Mouse (Mus musculus): ENCODE measurements around the gene Mkrn2os.

Mkrn2os gene

DNA sequence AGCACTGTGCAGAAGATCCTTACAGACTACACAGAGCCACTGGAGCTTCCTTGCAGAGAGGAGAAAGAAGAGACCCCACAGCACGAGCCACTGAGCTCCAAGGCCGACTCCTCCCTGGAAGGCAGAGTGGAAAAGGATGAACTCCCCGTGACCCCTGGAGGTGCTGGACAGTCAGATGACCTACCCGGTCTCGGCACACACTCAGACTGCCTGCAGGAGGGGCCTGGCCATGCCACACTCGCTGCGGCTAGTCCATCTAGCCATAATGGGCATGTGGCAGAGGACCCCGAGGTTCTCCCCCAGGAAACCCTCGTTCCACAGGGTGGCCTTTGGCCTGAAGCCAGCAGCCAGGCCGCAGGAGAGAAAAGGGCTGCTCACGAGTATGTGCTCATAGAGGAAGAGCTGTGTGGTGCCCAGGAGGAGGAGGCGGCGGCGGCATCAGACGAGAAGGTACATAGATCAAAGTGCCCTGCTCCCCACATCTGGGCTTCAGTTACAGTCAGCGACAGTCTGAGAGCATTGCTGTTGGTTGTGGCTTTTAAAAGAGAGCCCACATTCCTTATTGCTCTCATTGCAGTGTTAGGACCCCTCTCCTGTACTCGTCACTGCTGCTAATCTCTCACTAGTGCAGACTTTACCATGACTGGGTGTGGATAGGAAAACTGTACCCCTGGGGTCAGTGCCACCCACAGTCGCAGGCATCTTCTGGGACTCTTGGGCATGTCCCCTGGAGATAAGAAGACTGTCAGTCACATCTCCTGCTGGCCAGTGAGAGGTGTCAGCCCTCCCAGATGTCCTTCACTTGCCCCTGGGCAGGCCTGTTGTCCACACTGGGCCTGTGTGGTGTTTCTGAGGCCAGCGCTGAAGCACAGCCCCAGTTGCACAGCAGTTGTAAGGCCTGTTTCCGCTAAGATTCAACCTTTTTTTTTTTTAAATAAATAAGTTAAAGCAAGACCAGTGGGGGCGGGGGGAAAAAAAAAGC lies 32.4 kb downstream of the Mkrn2os start:
- Histone ChIP-seq H3K36me3 (ENCODE audit: control insufficient read depth, insufficient read depth, low read length, poor library complexity, severe bottlenecking) (0 out of 2 replicates have a peak, but pooled peaks cover 2% of the 10 kb centered on the region), H3K27me3 (ENCODE audit: control insufficient read depth, insufficient read depth, low read length, poor library complexity, severe bottlenecking) (no peaks in the 10 kb centered on the region)
- DNase-seq (ENCODE audit: low read depth, low spot score): no peak

DNA sequence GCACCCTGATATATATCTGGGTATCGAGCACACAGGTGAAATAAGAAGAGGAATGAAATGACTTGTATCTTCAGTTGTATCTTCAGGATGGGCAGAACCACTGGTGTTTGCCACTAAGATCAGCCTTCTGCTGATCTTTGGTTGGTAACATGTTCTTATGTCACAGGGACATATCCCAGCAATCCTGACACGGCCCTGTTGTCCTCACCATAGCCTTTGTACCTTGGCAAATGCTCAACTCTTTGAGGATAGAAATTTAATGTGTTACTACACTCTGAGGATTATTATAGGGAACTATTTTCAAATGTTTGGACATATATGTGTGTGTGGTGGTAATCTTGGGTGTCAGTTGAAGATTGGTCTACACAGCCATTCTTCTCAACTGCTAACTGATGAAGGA lies 34.2 kb downstream of the Mkrn2os start:
- 0 out of 2 replicates have a peak, but pooled peaks cover 2% of the 10 kb centered on the region for H3K36me3 ChIP-seq (ENCODE audit: control insufficient read depth, insufficient read depth, low read length, poor library complexity, severe bottlenecking)
- no peak for DNase-seq (ENCODE audit: low read depth, low spot score)
- no peaks in the 10 kb centered on the region for H3K27me3 ChIP-seq (ENCODE audit: control insufficient read depth, insufficient read depth, low read length, poor library complexity, severe bottlenecking)

DNA sequence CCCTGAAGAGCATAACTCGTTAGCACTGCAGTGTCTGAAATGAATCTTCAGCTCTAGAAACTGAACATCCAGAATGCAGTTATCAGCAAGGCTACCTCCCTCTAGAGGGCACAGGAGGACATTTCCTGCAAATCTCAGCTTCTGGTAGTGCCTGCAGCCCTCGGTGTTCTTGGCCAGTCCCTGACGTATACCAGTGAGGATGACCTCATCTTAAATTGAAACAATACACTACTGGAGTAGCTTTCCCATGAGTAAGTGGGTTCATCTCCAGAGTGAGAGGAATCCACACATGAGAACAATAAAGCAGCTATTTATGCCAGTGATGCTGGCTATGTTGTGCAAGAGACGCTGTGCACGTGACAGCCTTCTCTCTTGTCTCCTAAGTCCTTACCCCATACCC lies 36.9 kb downstream of the Mkrn2os start:
- DNase-seq (ENCODE audit: low read depth, low spot score): no peak
- no peaks in the 10 kb centered on the region for H3K27me3 ChIP-seq (ENCODE audit: control insufficient read depth, insufficient read depth, low read length, poor library complexity, severe bottlenecking)
- H3K36me3 ChIP-seq (ENCODE audit: control insufficient read depth, insufficient read depth, low read length, poor library complexity, severe bottlenecking): no peaks in the 10 kb centered on the region

DNA sequence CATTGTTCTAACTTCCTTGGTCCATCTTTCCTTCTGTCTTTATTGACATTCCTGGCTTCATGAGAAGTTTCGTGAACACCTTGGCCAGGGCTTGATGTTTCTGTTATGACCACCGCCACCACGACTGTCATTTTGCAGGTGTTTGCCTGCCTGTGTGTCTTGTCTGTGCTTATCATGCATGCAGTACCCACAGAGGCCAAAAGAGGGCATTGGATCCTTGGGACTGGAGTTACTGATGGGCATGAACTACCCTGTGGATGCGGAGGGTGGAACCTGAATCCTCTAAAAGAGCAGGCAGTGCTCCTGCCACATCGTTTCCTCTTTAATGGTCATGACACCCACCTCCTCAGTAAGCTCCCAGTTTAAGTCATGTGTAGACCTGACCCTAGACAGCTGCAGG lies 46.1 kb downstream of the Mkrn2os start:
- DNase-seq (ENCODE audit: low read depth, low spot score): peak; percentile 54
- H3K36me3 ChIP-seq (ENCODE audit: control insufficient read depth, insufficient read depth, low read length, poor library complexity, severe bottlenecking): no peaks in the 10 kb centered on the region
- no peaks in the 10 kb centered on the region for H3K27me3 ChIP-seq (ENCODE audit: control insufficient read depth, insufficient read depth, low read length, poor library complexity, severe bottlenecking)

DNA sequence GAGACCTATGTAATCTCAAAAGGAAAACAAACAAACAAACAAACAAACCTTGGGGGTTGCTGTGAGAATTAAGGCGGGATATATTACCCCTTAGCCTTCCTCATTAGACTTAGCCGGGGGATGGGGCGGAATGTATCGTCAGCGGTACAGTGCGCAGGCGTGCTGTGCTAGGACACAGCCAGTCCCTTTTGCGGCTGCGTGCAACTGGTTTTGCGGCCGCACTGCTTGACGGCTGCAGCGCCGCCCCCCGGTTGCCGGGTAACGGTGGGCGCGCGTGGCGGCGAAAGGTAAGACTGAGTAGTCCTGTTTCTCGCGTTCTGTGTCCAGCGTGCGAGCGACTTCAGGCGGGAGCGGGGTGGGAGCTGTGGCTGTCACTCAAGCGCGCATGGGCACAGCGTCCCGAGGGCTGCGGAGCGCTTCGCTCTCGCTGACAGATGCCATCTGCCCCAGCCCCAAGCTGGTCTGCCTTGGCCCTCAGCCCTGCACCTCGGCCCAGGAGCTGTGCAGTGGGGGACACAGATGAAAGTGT lies 47.9 kb downstream of the Mkrn2os start, which contains the start of gene Tsen2:
Gene Tsen2, plus strand, starts transcription at position 223 of the 529 bp plus-strand sequence.
- Histone ChIP-seq H3K36me3 (ENCODE audit: control insufficient read depth, insufficient read depth, low read length, poor library complexity, severe bottlenecking) (no peaks in the 10 kb centered on the region), H3K27me3 (ENCODE audit: control insufficient read depth, insufficient read depth, low read length, poor library complexity, severe bottlenecking) (no peaks in the 10 kb centered on the region)
- peak; percentile 96 for DNase-seq (ENCODE audit: low read depth, low spot score)

DNA sequence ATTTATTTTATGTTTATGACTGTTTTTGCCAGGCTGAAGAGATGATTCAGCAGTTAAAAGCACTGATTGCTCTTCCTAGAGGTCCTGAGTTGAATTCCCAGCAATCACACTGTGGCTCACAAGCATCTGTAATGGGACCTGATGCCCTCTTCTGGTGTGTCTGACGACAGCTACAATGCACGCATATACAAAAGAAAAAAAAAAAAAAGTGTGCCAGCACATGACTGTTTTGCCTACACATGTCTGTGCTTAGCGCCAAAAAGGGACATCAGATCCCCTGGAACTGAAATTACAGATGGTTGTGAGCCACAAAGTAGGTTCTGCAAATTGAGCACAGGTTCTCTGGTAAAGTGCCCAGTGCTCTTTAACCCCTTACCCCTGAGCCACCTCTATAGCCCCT lies 50.0 kb downstream of the Mkrn2os start:
- DNase-seq (ENCODE audit: low read depth, low spot score): no peak
- Histone ChIP-seq H3K36me3 (ENCODE audit: control insufficient read depth, insufficient read depth, low read length, poor library complexity, severe bottlenecking) (no peaks in the 10 kb centered on the region), H3K27me3 (ENCODE audit: control insufficient read depth, insufficient read depth, low read length, poor library complexity, severe bottlenecking) (no peaks in the 10 kb centered on the region)

DNA sequence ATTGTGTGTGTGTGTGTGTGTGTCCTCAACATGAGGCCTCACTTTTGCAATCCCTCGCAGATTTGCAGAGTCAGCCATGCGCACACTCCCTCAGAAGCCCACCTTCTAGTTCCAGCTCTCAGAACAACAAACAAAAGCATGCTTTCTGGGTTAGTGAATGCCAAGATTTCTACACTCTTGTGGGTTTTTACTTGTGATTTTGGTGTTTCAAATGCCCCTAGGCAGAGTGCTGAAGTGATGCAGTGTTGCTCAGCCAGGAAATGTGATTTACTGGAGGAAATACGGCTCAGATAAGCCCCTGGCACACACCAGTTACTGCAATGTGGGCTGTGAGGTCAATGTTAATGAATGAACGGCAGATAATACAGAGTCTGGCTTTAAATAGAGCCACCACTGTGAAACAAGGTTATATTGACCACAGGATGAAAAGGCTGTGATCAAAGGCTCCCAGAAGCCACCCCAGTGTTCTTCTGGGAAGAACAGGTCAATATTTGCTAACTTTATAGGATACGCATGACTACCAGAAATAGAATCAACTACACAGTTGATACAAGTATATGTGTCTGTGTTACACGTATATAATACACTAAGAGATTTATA lies 50.6 kb downstream of the Mkrn2os start:
- Histone ChIP-seq H3K27me3 (ENCODE audit: control insufficient read depth, insufficient read depth, low read length, poor library complexity, severe bottlenecking) (no peaks in the 10 kb centered on the region), H3K36me3 (ENCODE audit: control insufficient read depth, insufficient read depth, low read length, poor library complexity, severe bottlenecking) (no peaks in the 10 kb centered on the region)
- no peak for DNase-seq (ENCODE audit: low read depth, low spot score)

DNA sequence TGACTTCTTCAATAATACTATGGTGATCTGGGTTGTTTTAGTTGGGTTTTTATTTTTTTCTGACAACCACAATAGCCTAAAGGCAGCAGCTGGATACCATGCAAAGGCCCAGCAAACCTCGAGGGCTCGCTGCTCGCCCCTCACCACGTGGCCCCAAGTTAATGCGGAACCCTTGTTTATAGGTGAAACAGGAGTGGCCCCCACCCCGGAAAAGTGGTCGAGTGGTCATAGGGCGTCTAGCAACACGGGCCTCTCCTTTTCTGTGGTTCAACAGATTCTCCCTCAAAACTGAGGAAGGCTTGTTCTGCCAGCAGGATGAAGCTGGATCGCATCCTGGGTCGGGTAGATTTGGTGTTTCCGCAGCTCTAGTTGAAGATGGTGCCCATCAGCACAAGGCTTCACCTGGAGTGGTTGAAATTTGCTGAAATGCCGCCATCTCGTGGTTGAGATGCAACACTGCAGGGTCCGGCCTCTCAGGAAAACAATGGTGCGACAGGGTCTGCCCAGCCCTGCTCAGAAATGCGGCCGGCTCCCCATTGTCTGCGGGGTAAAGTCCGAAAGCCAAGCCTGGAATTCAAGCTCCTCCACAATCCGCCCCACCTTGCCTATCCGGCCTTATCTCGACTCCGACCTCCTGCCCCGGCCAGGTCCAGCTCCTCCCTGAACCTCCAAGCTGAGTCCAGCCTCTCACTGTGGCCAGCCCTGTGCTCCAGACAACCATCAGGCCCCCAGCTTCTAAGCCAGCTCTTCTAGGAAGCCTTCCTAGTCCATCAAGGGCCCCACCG lies 53.5 kb downstream of the Mkrn2os start:
- peak; percentile 79 for DNase-seq (ENCODE audit: low read depth, low spot score)
- no peaks in the 10 kb centered on the region for H3K27me3 ChIP-seq (ENCODE audit: control insufficient read depth, insufficient read depth, low read length, poor library complexity, severe bottlenecking)

DNA sequence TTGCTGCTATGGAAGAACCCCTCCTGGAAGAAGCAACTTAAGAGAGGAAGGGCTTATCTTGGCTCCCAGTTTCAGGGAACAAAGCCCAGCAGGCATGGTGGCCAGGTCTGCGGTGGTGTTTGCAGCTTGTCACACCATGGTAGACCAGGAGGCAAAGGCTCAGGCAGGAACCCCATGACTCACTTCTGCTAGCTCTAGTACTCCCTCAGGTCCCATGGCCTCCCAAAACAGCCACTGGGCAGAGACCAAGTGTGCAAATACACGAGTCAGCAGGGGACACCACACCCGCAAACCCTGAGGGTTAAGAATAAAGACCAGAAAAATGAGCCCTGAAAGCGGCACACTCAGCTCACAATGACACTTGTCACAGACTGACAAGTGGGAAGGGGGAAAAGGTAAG lies 56.2 kb downstream of the Mkrn2os start:
- H3K27me3 ChIP-seq (ENCODE audit: control insufficient read depth, insufficient read depth, low read length, poor library complexity, severe bottlenecking): no peaks in the 10 kb centered on the region
- H3K36me3 ChIP-seq (ENCODE audit: control insufficient read depth, insufficient read depth, low read length, poor library complexity, severe bottlenecking): no peaks in the 10 kb centered on the region
- DNase-seq (ENCODE audit: low read depth, low spot score): no peak

More for the DNA sequence above, 53.5 kb downstream of the Mkrn2os start:
- H3K36me3 ChIP-seq (ENCODE audit: control insufficient read depth, insufficient read depth, low read length, poor library complexity, severe bottlenecking): no peaks in the 10 kb centered on the region

DNA sequence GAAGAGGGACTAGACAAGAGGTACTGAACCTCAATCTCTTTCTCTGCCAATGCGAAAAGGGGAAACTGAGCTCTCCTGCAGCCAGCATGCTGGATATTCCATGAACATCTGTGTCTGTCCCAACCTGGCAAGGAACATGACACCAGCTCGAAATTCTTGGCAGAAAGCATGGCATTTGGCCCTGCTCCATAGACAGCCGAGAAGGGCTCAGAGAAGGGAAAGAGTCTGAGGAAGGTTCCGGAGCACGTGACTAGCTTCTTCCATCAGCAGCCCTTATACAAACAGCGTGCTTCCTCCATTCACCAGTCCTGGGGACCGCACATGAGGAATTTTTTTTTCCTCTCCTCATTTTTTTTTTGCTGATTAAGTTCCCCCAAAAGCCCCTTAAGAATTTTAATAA lies 57.8 kb downstream of the Mkrn2os start:
- H3K36me3 ChIP-seq (ENCODE audit: control insufficient read depth, insufficient read depth, low read length, poor library complexity, severe bottlenecking): no peaks in the 10 kb centered on the region
- DNase-seq (ENCODE audit: low read depth, low spot score): no peak
- H3K27me3 ChIP-seq (ENCODE audit: control insufficient read depth, insufficient read depth, low read length, poor library complexity, severe bottlenecking): no peaks in the 10 kb centered on the region
